Mouse (Mus musculus) cerebellum, adult 2 months (tissue): ENCODE results near the gene Slc35e3. TPM values are rescaled to one million over a fixed set of nuclear protein-coding genes. Genes with fewer than 3 reads are reported as not detected.
A peak's percentile ranks its signal among the peaks of the same experiment; 100 is the strongest.

Experiments
- DNase-seq, 2 experiments: peaks; one replicate each; pipeline ENCODE4 v3.0.0; 2021
- H3K27ac ChIP-seq: fragments of 200-500 bp; 2 replicates; pipeline ENCODE4 v1.5.1; 2012; ENCODE audit warnings: low read length, control low read depth, inconsistent platforms; ENCODE audit not compliant: insufficient read depth
- H3K27me3 ChIP-seq: fragments of 200-500 bp; 2 replicates; pipeline ENCODE4 v1.6.1; 2012; ENCODE audit warnings: inconsistent platforms, mild to moderate bottlenecking, low read length, moderate library complexity; ENCODE audit not compliant: control insufficient read depth, insufficient read depth
- H3K4me1 ChIP-seq: fragments of 200-500 bp; 2 replicates; pipeline ENCODE4 v1.6.1; 2011; ENCODE audit warnings: low read length; ENCODE audit not compliant: control insufficient read depth, insufficient read depth
- H3K4me3 ChIP-seq: fragments of 200-500 bp; replicated peaks from 2 replicates; pipeline ENCODE3; 2011; ENCODE audit warnings: mild to moderate bottlenecking, low read depth, low read length, control low read depth; ENCODE audit not compliant: insufficient read depth
- CTCF ChIP-seq: fragments of 200-500 bp; IDR thresholded peaks from 2 replicates; pipeline ENCODE4 v1.5.1; 2011; ENCODE audit warnings: low read depth, mild to moderate bottlenecking, control low read depth, low read length, moderate library complexity, borderline replicate concordance; ENCODE audit not compliant: insufficient read depth
- POLR2A ChIP-seq: fragments of 200-500 bp; IDR thresholded peaks from 2 replicates; pipeline ENCODE4 v1.6.1; 2011; ENCODE audit warnings: low read length, control low read depth, borderline replicate concordance; ENCODE audit not compliant: insufficient read depth
- WGBS: fragments of 180-500 bp; shearing (Covaris S2); methylation state at CpG from one replicate; pipeline ENCODE4 v1.1.7; 2018; 5-methylcytosine and 5-hydroxymethylcytosine counted together
- polyA plus RNA-seq: library from polyadenylated mRNA; depleted of rRNA; stranded (reverse); fragments of >200 nt; gene quantifications from 2 replicates; pipeline ENCODE4 v1.2.3, GENCODE M21; 2012

The Slc35e3 gene
- polyA plus RNA-seq, 1 experiment: 27.8 TPM

GRCm38 (mm10) chr10:117710604-117711141, 35.5 kb downstream of the Slc35e3 start, which contains the start of gene Mdm2:
Mdm2 (minus strand) TSS chr10:117710758.
- Histone ChIP-seq H3K4me3 (peak within 1 kb of the TSS; percentile 85), H3K4me1 (peaks cover 6% of the 10 kb centered on the region), H3K27ac (peak within 1 kb of the TSS; percentile 94), H3K27me3 (no peaks in the 10 kb centered on the region)
- TF ChIP-seq CTCF (peak; percentile 55; the same call in 1 of the 2 replicates), POLR2A (peak; percentile 82; the same call in 1 of the 2 replicates)
- DNase-seq: peak; percentile 94 to 98
- WGBS: 1% methylated on average over 52 of the region's 52 CpGs

- Histone ChIP-seq H3K4me1 (peaks cover 6% of the 10 kb centered on the region), H3K27ac (peak overlapping the region; percentile 94), H3K27me3 (no peaks in the 10 kb centered on the region), H3K4me3 (peak overlapping the region; percentile 85)
- 1% methylated on average over 70 of the region's 71 CpGs for WGBS
- TF ChIP-seq CTCF (no peak), POLR2A (0 out of 2 replicates have a peak, but pooled peaks have one; percentile 22)
- peak; percentile 77 to 84 for DNase-seq
Observed at GRCm38 (mm10) chr10:117709930-117710603, 36.1 kb downstream of the Slc35e3 start.

GRCm38 (mm10) chr10:117709326-117709830, 36.8 kb downstream of the Slc35e3 start:
- Histone ChIP-seq H3K4me3 (peak overlapping the region; percentile 85), H3K4me1 (peaks cover 6% of the 10 kb centered on the region), H3K27ac (peak overlapping the region; percentile 81; the same call in 1 of the 2 replicates), H3K27me3 (no peaks in the 10 kb centered on the region)
- WGBS: 26% methylated on average over 12 of the region's 12 CpGs
- TF ChIP-seq POLR2A: no peak
- no peak for TF ChIP-seq CTCF
- no peak for DNase-seq

GRCm38 (mm10) chr10:117708856-117709255, 37.3 kb downstream of the Slc35e3 start:
- Histone ChIP-seq H3K4me1 (peaks cover 6% of the 10 kb centered on the region), H3K4me3 (peak overlapping the region; percentile 21), H3K27me3 (no peaks in the 10 kb centered on the region), H3K27ac (no peak overlapping the region)
- DNase-seq: no peak
- no peak for TF ChIP-seq POLR2A
- TF ChIP-seq CTCF: no peak
- 49% methylated on average over 9 of the region's 9 CpGs for WGBS

DNA sequence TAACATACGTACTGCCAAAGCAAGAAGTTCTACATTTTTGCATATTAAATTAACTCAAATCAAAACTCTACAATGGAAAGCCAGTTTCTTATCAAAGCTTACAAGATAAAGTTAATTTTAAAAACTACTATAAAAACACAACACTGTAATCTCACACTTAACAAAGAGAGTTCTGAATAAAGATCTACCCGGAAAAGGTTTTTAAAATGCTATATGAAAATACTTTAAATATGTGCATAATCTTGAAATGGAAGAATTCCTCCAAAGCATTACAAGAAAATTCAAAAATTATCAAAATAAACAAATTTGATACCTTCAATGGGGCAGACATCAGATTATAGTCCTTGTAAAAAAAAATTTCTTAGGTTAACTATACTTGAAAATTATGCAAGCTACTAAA, 37.8 kb downstream of the Slc35e3 start:
- DNase-seq: no peak
- no peak for TF ChIP-seq CTCF
- no peak for TF ChIP-seq POLR2A
- Histone ChIP-seq H3K4me1 (peaks cover 6% of the 10 kb centered on the region), H3K27me3 (no peaks in the 10 kb centered on the region), H3K4me3 (no peak overlapping the region), H3K27ac (no peak overlapping the region)
- WGBS: 95% methylated on average over 2 of the region's 2 CpGs

- Histone ChIP-seq H3K27ac (no peak overlapping the region), H3K27me3 (no peaks in the 10 kb centered on the region)
- 89% methylated on average over 2 of the region's 2 CpGs for WGBS
Observed at GRCm38 (mm10) chr10:117707114-117707838, 38.9 kb downstream of the Slc35e3 start.

GRCm38 (mm10) chr10:117706440-117706839, 39.7 kb downstream of the Slc35e3 start:
- H3K4me1 ChIP-seq: peaks cover 6% of the 10 kb centered on the region
- H3K27me3 ChIP-seq: no peaks in the 10 kb centered on the region
- WGBS: 47% methylated on average over 6 of the region's 6 CpGs
- TF ChIP-seq CTCF (no peak), POLR2A (no peak)
- H3K27ac ChIP-seq: no peak overlapping the region
- DNase-seq: no peak
- no peak overlapping the region for H3K4me3 ChIP-seq

More at GRCm38 (mm10) chr10:117707114-117707838, 38.9 kb downstream of the Slc35e3 start:
- H3K4me3 ChIP-seq: no peak overlapping the region
- no peak for DNase-seq
- H3K4me1 ChIP-seq: peaks cover 6% of the 10 kb centered on the region
- no peak for TF ChIP-seq POLR2A
- TF ChIP-seq CTCF: no peak

DNA sequence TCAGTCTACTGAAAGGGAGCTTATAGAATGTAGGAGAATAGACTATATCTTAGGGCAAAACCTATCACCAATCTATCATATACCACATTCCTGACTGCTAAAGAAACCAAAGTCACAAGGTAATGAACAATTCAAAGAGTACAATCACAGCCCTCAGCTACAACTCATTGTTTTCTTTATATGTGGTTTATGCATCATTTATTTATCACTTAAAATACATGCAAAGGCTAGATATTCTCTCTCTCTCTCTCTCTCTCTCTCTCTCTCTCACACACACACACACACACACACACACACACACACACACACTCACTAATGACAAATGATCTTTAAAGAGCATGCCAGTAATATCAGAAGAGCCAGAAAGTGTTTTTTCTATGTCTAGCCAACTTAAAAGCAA, 40.4 kb downstream of the Slc35e3 start:
- no peak for TF ChIP-seq POLR2A
- TF ChIP-seq CTCF: no peak
- peaks cover 6% of the 10 kb centered on the region for H3K4me1 ChIP-seq
- no peak overlapping the region for H3K27ac ChIP-seq
- DNase-seq: no peak
- no peak overlapping the region for H3K4me3 ChIP-seq
- H3K27me3 ChIP-seq: no peaks in the 10 kb centered on the region
